In genomic region chr19:42164188-42164587, GRCm38 (mm10) we compare ENCODE assay signal across 15 mouse cellular contexts. TPM values are rescaled to one million over a fixed set of nuclear protein-coding genes. Genes with fewer than 3 reads are reported as not detected.
"Had no signal": no experiment of that assay in that cellular context is flagged by ENCODE, and none has a peak within 500 bp of the region (broad histone marks: within the 10 kb centered on the region; RNA-seq: fewer than 3 reads in every experiment).

No protein-coding gene starts in this region.

- H3K36me3 ChIP-seq: limb, embryonic 10.5 days; lung, embryonic 15.5 days; midbrain, embryonic 12.5 days; neural tube, embryonic 12.5 days; stomach, embryonic 15.5 days had no signal

- DNase-seq: kidney, adult 8-10 months; kidney, postnatal 25 days; retina, postnatal 1 day; right cerebral cortex, postnatal 14 days; thymus, postnatal 4 days had no signal

- H3K9me3 ChIP-seq: limb, embryonic 10.5 days; lung, embryonic 15.5 days; midbrain, embryonic 12.5 days; neural tube, embryonic 12.5 days; stomach, embryonic 15.5 days had no signal

- H3K4me1 ChIP-seq: midbrain, embryonic 12.5 days had no signal

- H3K4me3 ChIP-seq: left cerebral cortex, adult 2 months; limb, embryonic 10.5 days; lung, embryonic 15.5 days; midbrain, embryonic 12.5 days; myocyte; neural tube, embryonic 12.5 days; stomach, embryonic 15.5 days had no signal

- H3K27ac ChIP-seq: left cerebral cortex, adult 2 months; limb, embryonic 10.5 days; lung, embryonic 15.5 days; midbrain, embryonic 12.5 days; neural tube, embryonic 12.5 days; stomach, embryonic 15.5 days had no signal

- H3K4me2 ChIP-seq: liver, embryonic 11.5 days; lung, embryonic 15.5 days; midbrain, embryonic 12.5 days; neural tube, embryonic 12.5 days; stomach, embryonic 15.5 days had no signal

- H3K9ac ChIP-seq: lung, embryonic 15.5 days; midbrain, embryonic 12.5 days; neural tube, embryonic 12.5 days; stomach, embryonic 15.5 days had no signal

RNA-seq across cellular contexts. Expression of gene Sfrp5, which starts 37.9 kb away (rescaled TPM):
- total RNA-seq: layer of hippocampus, postnatal 25 days; megakaryocyte-erythroid progenitor cell, adult 5-6 weeks had no signal
- polyA plus RNA-seq: midbrain, embryonic 12.5 days had no signal
